Mouse (Mus musculus) ES-E14 (cell line): ENCODE measurements around the gene Cse1l.

Source experiments
- CHD2 ChIP-seq: IDR thresholded peaks from 2 replicates; pipeline ENCODE4 v1.6.1; 2014; ENCODE audit warnings: mild to moderate bottlenecking, low read depth, low read length, inconsistent platforms
- ZNF384 ChIP-seq: IDR thresholded peaks from 2 replicates; pipeline ENCODE4 v1.6.1; 2012; ENCODE audit warnings: low read depth, low read length, inconsistent platforms

GRCm38 (mm10) chr2:166990861-166991260, 85.0 kb downstream of the Cse1l start:
- no peak for TF ChIP-seq CHD2
- no peak for TF ChIP-seq ZNF384
